Comparison of ENCODE assay signal across 15 mouse cellular contexts in genomic region chr5:124945046-124945445, GRCm38 (mm10). TPM values are rescaled to one million over a fixed set of nuclear protein-coding genes. Genes with fewer than 3 reads are reported as not detected.
"Had no signal": no experiment of that assay in that cellular context is flagged by ENCODE, and none has a peak within 500 bp of the region (broad histone marks: within the 10 kb centered on the region; RNA-seq: fewer than 3 reads in every experiment).

No protein-coding gene starts in this region.

- DNase-seq: liver, postnatal 0 days; lung, adult 2 months; lung, postnatal 14 days; lung, postnatal 36 days; retina, postnatal 1 day; right cerebral cortex, adult 18-20 months; right cerebral cortex, postnatal 25 days; right cerebral cortex, postnatal 4 days; spleen, adult 18-20 months; thymus, adult 18-20 months had no signal

- ATAC-seq: liver, postnatal 0 days; lung, postnatal 0 days; midbrain, embryonic 13.5 days; midbrain, embryonic 15.5 days had no signal

RNA-seq across cellular contexts. Expression of gene Rflna, which starts 58.0 kb away (rescaled TPM):
- total RNA-seq: megakaryocyte progenitor cell, adult 5-6 weeks; neutrophil, adult 5-6 weeks had no signal
